Mouse (Mus musculus) heart, embryonic 14.5 days (tissue): Measurements from ENCODE around the gene Tbc1d19. TPM values are rescaled to one million over a fixed set of nuclear protein-coding genes. Genes with fewer than 3 reads are reported as not detected.

Source experiments
- ATAC-seq: fragments of 200-750 bp; cut with Nextera tagmentation; 2 replicates; pipeline ENCODE4 v1.8.0; 2017; ENCODE audit warnings: low read depth, moderate TSS enrichment; ENCODE audit not compliant: insufficient number of reproducible peaks, insufficient read depth, low FRiP score
- H3K27ac ChIP-seq, 2 experiments: fragments of 200-500 bp in 1 of 2; fragments of 300-500 bp in 1 of 2; sonication (generic) in 1 of 2; replicated peaks in 1 of 2; 2 replicates each; pipeline ENCODE4 v1.5.1; 2012 to 2014; ENCODE audit warnings: low read depth in 2 of 2, low read length in 2 of 2, control low read depth in 1 of 2, mild to moderate bottlenecking in 1 of 2, mixed read lengths in 1 of 2; ENCODE audit not compliant: control insufficient read depth in 1 of 2, insufficient read depth in 1 of 2
- H3K27me3 ChIP-seq: fragments of 300-500 bp; sonication (generic); 2 replicates; pipeline ENCODE4 v1.6.1; 2014; ENCODE audit warnings: mild to moderate bottlenecking, low read length, control low read depth; ENCODE audit not compliant: control insufficient read depth, insufficient read depth
- H3K36me3 ChIP-seq: fragments of 300-500 bp; sonication (generic); 2 replicates; pipeline ENCODE4 v1.6.1; 2014; ENCODE audit warnings: mild to moderate bottlenecking, control low read depth, low read length, mixed read lengths; ENCODE audit not compliant: control insufficient read depth, insufficient read depth
- H3K4me1 ChIP-seq, 2 experiments: fragments of 200-500 bp in 1 of 2; fragments of 300-500 bp in 1 of 2; sonication (generic) in 1 of 2; 2 replicates each; pipeline ENCODE4 v1.6.1; 2012 to 2014; ENCODE audit warnings: low read length in 2 of 2, control low read depth in 1 of 2, mixed read lengths in 1 of 2; ENCODE audit not compliant: control insufficient read depth in 2 of 2, insufficient read depth in 2 of 2
- H3K4me2 ChIP-seq: fragments of 300-500 bp; sonication (generic); 2 replicates; pipeline ENCODE4 v1.6.1; 2014; ENCODE audit warnings: mild to moderate bottlenecking, low read length
- H3K4me3 ChIP-seq, 2 experiments: fragments of 200-500 bp in 1 of 2; fragments of 300-500 bp in 1 of 2; sonication (generic) in 1 of 2; 2 replicates each; pipeline ENCODE4 v1.5.1; 2012 to 2014; ENCODE audit warnings: low read length in 2 of 2, mild to moderate bottlenecking in 2 of 2, control low read depth in 1 of 2, low read depth in 1 of 2, moderate library complexity in 1 of 2; ENCODE audit not compliant: control insufficient read depth in 1 of 2, insufficient read depth in 1 of 2
- H3K9ac ChIP-seq: fragments of 300-500 bp; sonication (generic); 2 replicates; pipeline ENCODE4 v1.6.1; 2014; ENCODE audit warnings: mild to moderate bottlenecking, low read length
- H3K9me3 ChIP-seq: fragments of 300-500 bp; sonication (generic); 2 replicates; pipeline ENCODE4 v1.6.1; 2016; ENCODE audit warnings: low read length, control low read depth; ENCODE audit not compliant: control insufficient read depth
- WGBS: fragments of 180-500 bp; shearing (Covaris S2); extraction: QIAGEN DNeasy Blood & Tissue Kit; methylation state at CpG from one replicate; pipeline ENCODE4 v1.1.7; 2014; 5-methylcytosine and 5-hydroxymethylcytosine counted together
- polyA plus RNA-seq: library from polyadenylated mRNA; unstranded; fragments of >200 nt; fragmentation: Nextera tagmentation; extraction: Ambion mirVana; gene quantifications from 2 replicates; pipeline ENCODE4 v1.2.1, GENCODE M21; 2014

The Tbc1d19 gene
- polyA plus RNA-seq, 1 experiment from 2014 or later: 36.2 TPM

DNA sequence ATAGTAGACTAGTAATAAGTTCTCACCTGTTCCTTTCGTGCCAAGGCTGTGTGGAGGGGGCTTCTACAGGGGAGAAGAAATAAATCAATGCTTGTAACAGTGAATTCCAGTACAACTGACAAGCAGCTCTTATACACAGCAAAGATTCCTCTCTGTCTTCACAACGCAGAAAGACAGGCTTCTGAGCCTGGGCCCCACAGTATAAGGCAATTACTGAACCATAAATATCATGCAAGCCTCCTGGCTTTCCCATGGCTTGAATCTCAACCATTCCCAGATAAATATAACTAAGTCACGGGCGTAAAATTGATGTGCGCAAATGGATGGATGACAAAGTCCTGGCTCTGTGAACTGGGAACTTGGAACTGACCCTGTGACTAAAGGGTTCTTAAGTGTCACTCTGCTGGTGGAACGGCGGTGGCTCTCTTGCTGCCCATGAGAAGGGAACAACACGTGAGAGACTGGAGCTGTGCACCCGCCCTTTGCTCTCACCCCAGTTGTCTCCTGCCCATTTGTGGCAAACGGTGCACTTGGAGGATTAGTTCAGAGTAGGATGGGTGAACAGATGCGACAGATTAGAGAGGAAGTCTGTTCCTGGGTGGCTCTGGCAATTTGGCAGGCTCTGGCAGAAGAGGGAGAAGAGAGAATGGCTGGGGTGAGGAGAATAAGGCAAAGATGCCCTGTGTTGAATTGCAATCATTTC is 132.1 kb downstream of the Tbc1d19 start:
- 50% methylated on average over 11 of the region's 11 CpGs for WGBS
- Histone ChIP-seq H3K4me1 (peaks cover 0 to 7% of the 10 kb centered on the region in 2 experiments; a peak in 1 of 4 replicates), H3K27me3 (no peaks in the 10 kb centered on the region), H3K4me3 (no peak overlapping the region), H3K27ac (no peak overlapping the region), H3K9me3 (no peaks in the 10 kb centered on the region), H3K4me2 (no peak overlapping the region), H3K9ac (no peak overlapping the region), H3K36me3 (no peaks in the 10 kb centered on the region)
- ATAC-seq: no peak

- 62% methylated on average over 4 of the region's 4 CpGs for WGBS
- no peak overlapping the region for H3K4me3 ChIP-seq
Measured at GRCm38 (mm10) chr5:53942332-53942731, 132.9 kb downstream of the Tbc1d19 start.

GRCm38 (mm10) chr5:53943321-53943857 is 134.0 kb downstream of the Tbc1d19 start:
- Histone ChIP-seq H3K4me1 (peaks cover 6 to 15% of the 10 kb centered on the region in 2 experiments; a peak in 3 of 4 replicates), H3K9me3 (no peaks in the 10 kb centered on the region), H3K4me2 (no peak overlapping the region), H3K27me3 (no peaks in the 10 kb centered on the region), H3K4me3 (no peak overlapping the region), H3K36me3 (no peaks in the 10 kb centered on the region), H3K27ac (no peak overlapping the region), H3K9ac (no peak overlapping the region)
- 61% methylated on average over 11 of the region's 11 CpGs for WGBS
- ATAC-seq: no peak

More at GRCm38 (mm10) chr5:53942332-53942731, 132.9 kb downstream of the Tbc1d19 start:
- ATAC-seq: no peak
- H3K4me2 ChIP-seq: no peak overlapping the region
- no peaks in the 10 kb centered on the region for H3K36me3 ChIP-seq
- no peak overlapping the region for H3K9ac ChIP-seq
- H3K27ac ChIP-seq: no peak overlapping the region
- H3K4me1 ChIP-seq: peaks cover 0 to 8% of the 10 kb centered on the region in 2 experiments; a peak in 1 of 4 replicates
- no peaks in the 10 kb centered on the region for H3K27me3 ChIP-seq
- H3K9me3 ChIP-seq: no peaks in the 10 kb centered on the region

- peaks cover 8 to 13% of the 10 kb centered on the region in 2 experiments; a peak in 3 of 4 replicates for H3K4me1 ChIP-seq
- no peaks in the 10 kb centered on the region for H3K9me3 ChIP-seq
- no peak overlapping the region for H3K9ac ChIP-seq
- no peak overlapping the region for H3K4me2 ChIP-seq
- H3K36me3 ChIP-seq: no peaks in the 10 kb centered on the region
- WGBS: 87% methylated on average over 8 of the region's 8 CpGs
- H3K27ac ChIP-seq: no peak overlapping the region
- no peak for ATAC-seq
- H3K27me3 ChIP-seq: no peaks in the 10 kb centered on the region
- H3K4me3 ChIP-seq: no peak overlapping the region
Measured at GRCm38 (mm10) chr5:53946747-53947146, 137.3 kb downstream of the Tbc1d19 start.

GRCm38 (mm10) chr5:53947549-53948183 is 138.3 kb downstream of the Tbc1d19 start:
- Histone ChIP-seq H3K27me3 (no peaks in the 10 kb centered on the region), H3K9me3 (no peaks in the 10 kb centered on the region), H3K4me1 (peaks cover 11 to 13% of the 10 kb centered on the region in 2 experiments; a peak in 3 of 4 replicates), H3K4me2 (no peak overlapping the region), H3K4me3 (no peak overlapping the region), H3K36me3 (no peaks in the 10 kb centered on the region), H3K27ac (peak overlapping the region; percentile 19 to 73; a peak in 2 of 4 replicates), H3K9ac (no peak overlapping the region)
- 37% methylated on average over 9 of the region's 9 CpGs for WGBS
- no peak for ATAC-seq

GRCm38 (mm10) chr5:53948606-53949266 is 139.3 kb downstream of the Tbc1d19 start:
- no peaks in the 10 kb centered on the region for H3K36me3 ChIP-seq
- H3K9me3 ChIP-seq: no peaks in the 10 kb centered on the region
- H3K4me1 ChIP-seq: peaks cover 11 to 16% of the 10 kb centered on the region in 2 experiments; a peak in 3 of 4 replicates
- H3K27me3 ChIP-seq: no peaks in the 10 kb centered on the region
- no peak overlapping the region for H3K9ac ChIP-seq
- 64% methylated on average over 8 of the region's 8 CpGs for WGBS
- no peak overlapping the region for H3K4me2 ChIP-seq
- no peak overlapping the region for H3K4me3 ChIP-seq
- ATAC-seq: peak; percentile 59; the same call in 1 of the 2 replicates
- peak overlapping the region; percentile 70 to 73 for H3K27ac ChIP-seq

DNA sequence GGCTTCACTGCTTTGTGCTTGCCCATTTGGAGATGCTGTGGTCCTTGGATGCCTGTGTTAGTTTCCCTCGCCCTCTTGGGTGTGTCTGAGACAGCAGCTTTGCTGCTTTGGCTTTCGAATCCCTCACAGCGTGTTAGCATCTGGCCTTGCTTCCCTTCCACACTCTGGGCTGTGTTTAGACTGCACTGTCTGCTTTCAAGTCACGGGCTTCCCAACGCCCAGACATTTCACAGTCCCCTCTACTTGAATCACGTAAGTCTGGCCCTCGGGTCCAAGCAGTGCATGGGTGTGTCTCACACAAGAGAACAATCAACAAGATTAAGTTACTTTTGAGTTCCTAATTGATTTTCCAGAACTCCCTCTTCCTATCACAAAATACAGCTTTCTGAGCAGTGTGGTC is 140.8 kb downstream of the Tbc1d19 start:
- Histone ChIP-seq H3K9ac (no peak overlapping the region), H3K36me3 (no peaks in the 10 kb centered on the region), H3K27ac (peak overlapping the region in 1 of 2 experiments; percentile 51; a peak in 2 of 4 replicates), H3K27me3 (no peaks in the 10 kb centered on the region), H3K4me3 (no peak overlapping the region), H3K4me2 (no peak overlapping the region), H3K4me1 (peaks cover 11 to 16% of the 10 kb centered on the region in 2 experiments; a peak in 3 of 4 replicates), H3K9me3 (no peaks in the 10 kb centered on the region)
- 46% methylated on average over 7 of the region's 7 CpGs for WGBS
- ATAC-seq: no peak
